Mouse (Mus musculus) cortical plate, adult 2 months (tissue): ENCODE data around the gene Gm5447.

Experiments used
- CTCF ChIP-seq: fragments of 200-500 bp; IDR thresholded peaks from 2 replicates; pipeline ENCODE4 v1.5.1; 2011; ENCODE audit warnings: mild to moderate bottlenecking, control low read depth, low read length; ENCODE audit not compliant: insufficient read depth; ENCODE audit errors: extremely low read depth
- POLR2A ChIP-seq: fragments of 200-500 bp; IDR thresholded peaks from 2 replicates; pipeline ENCODE4 v1.6.1; 2011; ENCODE audit warnings: mild to moderate bottlenecking, low read length, control low read depth; ENCODE audit not compliant: insufficient read depth; ENCODE audit errors: extremely low read depth

- no peak for TF ChIP-seq CTCF
- no peak for TF ChIP-seq POLR2A
These were observed 11.2 kb downstream of the Gm5447 start for GRCm38 (mm10) chr13:30985275-30985597.
